ENCODE assay signal across 26 mouse cellular contexts in genomic region chr7:104810335-104810734, GRCm38 (mm10). TPM values are rescaled to one million over a fixed set of nuclear protein-coding genes. Genes with fewer than 3 reads are reported as not detected.
"Had no signal": no experiment of that assay in that cellular context is flagged by ENCODE, and none has a peak within 500 bp of the region (broad histone marks: within the 10 kb centered on the region; RNA-seq: fewer than 3 reads in every experiment).

No protein-coding gene starts in this region.

RNA-seq across cellular contexts. Expression of gene Usp17lb, which starts 32.1 kb away (rescaled TPM):
- polyA plus RNA-seq: heart, embryonic 11.5 days; heart, embryonic 12.5 days; heart, embryonic 13.5 days; heart, embryonic 14.5 days; heart, embryonic 15.5 days; heart, embryonic 16.5 days; heart, postnatal 0 days; hindbrain, embryonic 10.5 days; hindbrain, embryonic 11.5 days; hindbrain, embryonic 12.5 days; hindbrain, embryonic 13.5 days; hindbrain, embryonic 14.5 days; hindbrain, embryonic 15.5 days; hindbrain, embryonic 16.5 days; hindbrain, postnatal 0 days; inflammation-experienced regulatory T-cells, adult 6 months; intestine, embryonic 14.5 days; intestine, embryonic 15.5 days; intestine, embryonic 16.5 days; intestine, postnatal 0 days; kidney, adult 2 months; kidney, embryonic 14.5 days; kidney, embryonic 15.5 days; kidney, embryonic 16.5 days; kidney, postnatal 0 days; large intestine, adult 2 months had no signal

RNA-seq across cellular contexts. Expression of gene Usp17le, which starts 33.1 kb away (rescaled TPM):
- polyA plus RNA-seq: heart, embryonic 11.5 days; heart, embryonic 12.5 days; heart, embryonic 13.5 days; heart, embryonic 14.5 days; heart, embryonic 15.5 days; heart, embryonic 16.5 days; heart, postnatal 0 days; hindbrain, embryonic 10.5 days; hindbrain, embryonic 11.5 days; hindbrain, embryonic 12.5 days; hindbrain, embryonic 13.5 days; hindbrain, embryonic 14.5 days; hindbrain, embryonic 15.5 days; hindbrain, embryonic 16.5 days; hindbrain, postnatal 0 days; inflammation-experienced regulatory T-cells, adult 6 months; intestine, embryonic 14.5 days; intestine, embryonic 15.5 days; intestine, embryonic 16.5 days; intestine, postnatal 0 days; kidney, adult 2 months; kidney, embryonic 14.5 days; kidney, embryonic 15.5 days; kidney, embryonic 16.5 days; kidney, postnatal 0 days; large intestine, adult 2 months had no signal

RNA-seq across cellular contexts. Expression of gene Usp17la, which starts 46.5 kb away (rescaled TPM):
- polyA plus RNA-seq: heart, embryonic 11.5 days; heart, embryonic 12.5 days; heart, embryonic 13.5 days; heart, embryonic 14.5 days; heart, embryonic 15.5 days; heart, embryonic 16.5 days; heart, postnatal 0 days; hindbrain, embryonic 10.5 days; hindbrain, embryonic 11.5 days; hindbrain, embryonic 12.5 days; hindbrain, embryonic 13.5 days; hindbrain, embryonic 14.5 days; hindbrain, embryonic 15.5 days; hindbrain, embryonic 16.5 days; hindbrain, postnatal 0 days; inflammation-experienced regulatory T-cells, adult 6 months; intestine, embryonic 14.5 days; intestine, embryonic 15.5 days; intestine, embryonic 16.5 days; intestine, postnatal 0 days; kidney, adult 2 months; kidney, embryonic 14.5 days; kidney, embryonic 15.5 days; kidney, embryonic 16.5 days; kidney, postnatal 0 days; large intestine, adult 2 months had no signal
